Mouse (Mus musculus): ENCODE results near the gene Scd2.
"Not testable (repeated sequence)": the region's sequence is repeated elsewhere in the genome, so short reads cannot be mapped to it uniquely, and the experiment has no call there.

Gene Scd2

GRCm38 (mm10) chr19:44310814-44311213 is 17.3 kb downstream of the Scd2 start:
- no peak for DNase-seq (ENCODE audit: extremely low spot score, low read depth, low spot score)

- no peak for DNase-seq (ENCODE audit: extremely low spot score, low read depth, low spot score)
These were observed 18.0 kb downstream of the Scd2 start for GRCm38 (mm10) chr19:44311306-44312006.

DNA sequence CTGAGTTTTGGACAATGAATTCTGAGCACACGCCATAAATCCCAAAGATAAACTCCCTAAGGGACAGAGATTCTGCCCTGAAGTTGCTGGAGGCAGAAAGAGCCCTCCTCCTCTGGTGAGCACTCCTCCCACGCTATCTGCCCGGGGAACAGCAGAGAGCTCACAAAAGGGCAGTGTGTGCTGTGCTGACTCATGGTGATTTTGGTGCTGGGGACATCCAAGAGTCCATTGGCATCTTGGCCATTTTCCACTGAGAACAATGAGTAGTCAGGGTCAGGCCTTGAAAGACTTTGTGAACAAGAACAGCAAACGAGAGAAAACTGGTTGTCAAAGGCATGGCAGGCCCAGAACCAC is 18.5 kb downstream of the Scd2 start:
- DNase-seq (ENCODE audit: extremely low spot score, low read depth, low spot score), result no peak

DNA sequence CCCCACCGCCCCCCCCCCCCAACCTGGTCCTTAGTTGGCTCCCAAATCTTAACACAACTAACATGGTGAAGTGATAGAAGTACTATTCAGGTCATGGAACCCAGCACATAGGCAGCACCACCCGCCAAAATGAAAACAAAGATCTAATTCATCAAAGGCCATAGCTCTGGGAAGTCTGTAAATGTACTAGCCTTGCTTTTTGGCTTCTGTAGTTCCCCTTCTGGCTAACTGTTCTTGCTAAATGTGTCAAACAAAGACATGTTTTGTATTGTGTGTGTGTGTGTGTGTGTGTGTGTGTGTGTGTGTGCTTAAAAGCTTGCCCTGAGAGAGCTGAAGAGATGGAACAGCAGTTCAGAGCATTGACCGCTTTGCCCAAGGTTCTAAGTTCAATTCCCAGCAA is 19.6 kb downstream of the Scd2 start:
- DNase-seq (ENCODE audit: extremely low spot score, low read depth, low spot score), result no peak

- DNase-seq (ENCODE audit: extremely low spot score, low read depth, low spot score), result no peak
These were observed 20.9 kb downstream of the Scd2 start for GRCm38 (mm10) chr19:44314327-44314759.

GRCm38 (mm10) chr19:44314871-44315414 is 21.5 kb downstream of the Scd2 start:
- no peak for DNase-seq (ENCODE audit: extremely low spot score, low read depth, low spot score)

- DNase-seq (ENCODE audit: extremely low spot score, low read depth, low spot score), result no peak
These were observed 23.4 kb downstream of the Scd2 start for GRCm38 (mm10) chr19:44316752-44317315.

GRCm38 (mm10) chr19:44317391-44317790 is 23.9 kb downstream of the Scd2 start:
- no peak for DNase-seq (ENCODE audit: extremely low spot score, low read depth, low spot score)

- DNase-seq (ENCODE audit: extremely low spot score, low read depth, low spot score), result no peak
These were observed 25.1 kb downstream of the Scd2 start for GRCm38 (mm10) chr19:44318545-44318944.

- no peak for DNase-seq (ENCODE audit: extremely low spot score, low read depth, low spot score)
These were observed 26.8 kb downstream of the Scd2 start for GRCm38 (mm10) chr19:44320316-44320715.

GRCm38 (mm10) chr19:44321201-44321600 is 27.7 kb downstream of the Scd2 start:
- DNase-seq (ENCODE audit: extremely low spot score, low read depth, low spot score), result no peak

DNA sequence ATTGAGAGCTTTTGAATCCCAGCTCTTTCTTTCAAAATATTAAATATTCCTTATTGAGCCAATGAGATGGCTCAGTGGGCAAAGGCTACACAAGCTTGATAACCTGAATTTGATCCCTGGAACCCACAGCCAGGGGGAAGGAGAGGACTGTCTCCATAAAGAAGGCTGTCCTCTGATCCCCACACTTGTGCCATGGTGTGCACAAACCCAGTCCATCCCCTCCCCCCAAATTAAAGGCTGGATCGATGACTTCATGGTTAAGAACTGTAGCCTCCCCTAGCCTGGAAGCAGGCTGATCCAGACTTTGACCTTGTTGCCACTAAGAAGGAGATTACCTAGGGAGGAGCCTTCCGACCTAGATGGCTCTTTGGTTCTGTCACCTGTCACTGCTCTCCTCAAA is 28.2 kb downstream of the Scd2 start:
- no peak for DNase-seq (ENCODE audit: extremely low spot score, low read depth, low spot score)

GRCm38 (mm10) chr19:44329566-44329965 is 36.1 kb downstream of the Scd2 start:
- no peak for DNase-seq (ENCODE audit: extremely low spot score, low read depth, low spot score)

GRCm38 (mm10) chr19:44331128-44331527 is 37.7 kb downstream of the Scd2 start:
- not testable (repeated sequence) for DNase-seq (ENCODE audit: extremely low spot score, low read depth, low spot score)

- DNase-seq (ENCODE audit: extremely low spot score, low read depth, low spot score), result no peak
These were observed 38.4 kb downstream of the Scd2 start for GRCm38 (mm10) chr19:44331911-44332310.

DNA sequence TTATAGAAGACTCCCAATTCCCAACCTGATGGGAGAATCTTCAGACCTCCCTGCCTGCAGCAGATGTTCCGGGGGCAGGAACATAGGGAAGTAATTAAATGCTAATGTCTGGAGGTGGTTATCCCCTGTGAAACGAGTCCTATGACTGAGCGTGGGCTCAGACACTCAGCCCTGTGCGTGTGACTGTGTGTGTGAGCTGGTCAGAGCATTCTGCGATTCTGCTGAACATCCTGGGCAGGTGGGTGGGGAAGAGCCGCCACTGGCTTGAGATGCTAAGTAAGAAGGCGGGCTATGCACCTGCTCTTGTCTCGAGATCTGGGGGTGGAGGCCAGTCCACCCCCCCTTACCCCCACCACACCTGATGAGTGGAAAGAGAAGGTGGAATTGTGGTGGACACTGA is 38.9 kb downstream of the Scd2 start:
- no peak for DNase-seq (ENCODE audit: extremely low spot score, low read depth, low spot score)

DNA sequence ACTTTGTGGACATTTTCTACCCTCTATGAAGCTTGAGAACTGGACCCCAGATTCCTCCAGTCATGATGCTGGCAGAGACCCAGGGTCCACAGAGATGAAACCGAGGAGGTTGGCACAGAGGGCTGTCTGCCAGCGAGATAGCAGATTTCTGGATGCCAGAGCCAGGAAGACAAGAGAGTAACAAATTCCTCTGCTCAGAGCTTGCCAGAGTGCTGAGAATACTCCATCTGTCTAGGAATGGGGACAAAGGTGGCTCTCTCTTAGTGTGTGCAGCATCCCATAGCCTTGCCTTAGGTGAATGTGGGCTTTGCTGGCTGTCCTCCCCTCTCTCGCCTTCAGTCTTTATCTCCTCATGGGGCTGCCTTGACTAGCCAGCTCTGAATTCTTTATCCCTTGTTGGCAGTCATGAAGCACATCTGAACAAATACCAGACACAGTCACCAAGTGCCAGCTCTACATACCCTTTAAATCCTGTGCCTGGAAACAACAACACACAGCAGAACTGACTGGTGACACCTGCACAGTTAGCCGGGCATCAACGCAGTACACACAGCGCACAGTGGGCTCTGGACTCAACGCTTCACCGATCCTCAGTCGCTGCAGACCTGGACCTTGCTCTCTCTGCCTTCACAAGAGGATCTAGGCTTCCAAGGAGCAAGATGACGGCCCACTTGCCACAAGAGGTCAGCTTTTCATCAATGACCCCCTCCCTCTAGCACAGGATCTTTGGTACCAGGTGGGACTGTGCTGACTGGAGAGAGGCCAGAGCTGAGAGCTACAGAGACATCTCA is 39.6 kb downstream of the Scd2 start, which contains the start of gene Scd4:
Gene Scd4, plus strand, starts transcription at position 260 of the 791 bp plus-strand sequence.
- no peak for DNase-seq (ENCODE audit: extremely low spot score, low read depth, low spot score)

GRCm38 (mm10) chr19:44333991-44334390 is 40.5 kb downstream of the Scd2 start:
- DNase-seq (ENCODE audit: extremely low spot score, low read depth, low spot score), result no peak

- DNase-seq (ENCODE audit: extremely low spot score, low read depth, low spot score), result no peak
These were observed 42.6 kb downstream of the Scd2 start for GRCm38 (mm10) chr19:44335876-44336662.

DNA sequence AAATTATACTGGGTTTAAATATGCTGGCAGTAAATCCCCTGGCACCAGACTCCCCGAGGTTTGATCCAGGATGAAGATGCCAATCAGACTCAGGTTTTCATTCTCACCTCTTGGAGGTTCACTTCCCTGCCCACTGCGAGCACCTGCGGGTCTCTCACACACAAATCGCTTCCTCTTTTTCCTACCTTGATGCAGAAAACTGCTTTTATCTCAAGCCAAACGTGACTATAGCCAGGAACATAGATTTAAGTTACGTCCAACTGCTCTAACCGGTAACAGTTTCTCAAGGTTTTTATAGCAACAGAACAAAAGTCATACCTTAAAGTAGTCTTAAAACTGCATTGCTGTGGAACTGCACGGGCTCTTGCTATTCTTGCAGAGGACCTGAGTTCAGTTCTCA is 56.2 kb downstream of the Scd2 start:
- no peak for DNase-seq (ENCODE audit: extremely low spot score, low read depth, low spot score)

- no peak for DNase-seq (ENCODE audit: extremely low spot score, low read depth, low spot score)
These were observed 58.3 kb downstream of the Scd2 start for GRCm38 (mm10) chr19:44351756-44352155.

All from hindlimb bud, embryonic 11.5 days (tissue).